Mouse (Mus musculus): ENCODE measurements around the gene Trir.

Gene Trir

DNA sequence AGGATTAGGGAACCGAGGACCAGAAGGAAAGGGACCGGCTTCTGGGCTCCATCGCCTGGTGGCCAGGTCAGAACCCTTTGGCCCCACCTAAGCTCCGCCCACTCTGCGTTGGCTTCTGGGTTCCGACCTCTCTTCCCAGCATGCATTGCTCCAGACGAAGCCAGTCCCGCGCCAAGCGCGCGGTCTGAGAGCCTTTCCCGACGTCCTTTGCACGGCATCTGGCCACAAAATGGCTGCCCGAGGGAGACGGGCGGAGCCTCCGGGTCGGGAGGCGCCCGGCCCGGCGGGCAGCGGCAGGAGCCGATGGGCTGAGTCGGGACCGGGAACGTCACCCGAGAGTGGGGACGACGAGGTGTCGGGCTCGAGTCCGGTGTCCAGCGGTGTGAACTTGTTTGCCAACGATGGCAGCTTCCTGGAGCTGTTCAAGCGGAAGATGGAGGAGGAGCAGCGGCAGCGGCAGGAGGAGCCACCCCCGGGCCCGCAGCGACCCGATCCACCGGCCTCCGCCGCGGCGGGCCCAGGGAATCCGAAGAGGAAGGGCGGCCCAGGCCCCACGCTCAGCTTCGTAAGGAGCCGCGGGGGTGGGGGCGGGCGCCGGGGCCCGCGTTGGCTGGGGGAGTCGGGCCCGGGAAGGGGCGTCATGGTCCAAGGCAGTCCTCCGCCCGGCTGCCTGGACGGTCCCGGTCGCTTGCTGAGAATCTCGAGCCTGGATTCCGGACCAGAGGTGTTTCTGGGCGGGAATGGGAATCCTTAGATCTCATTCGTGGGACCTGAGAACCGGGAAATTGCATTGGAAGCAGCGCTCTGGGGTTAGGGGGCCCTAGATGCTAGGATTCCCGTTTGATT lies at the start of gene Trir:
Gene Trir (plus strand): TSS at position 154 of the 846 bp plus-strand sequence.
- peak; percentile 99 for DNase-seq (ENCODE audit: low read depth, low spot score)

DNA sequence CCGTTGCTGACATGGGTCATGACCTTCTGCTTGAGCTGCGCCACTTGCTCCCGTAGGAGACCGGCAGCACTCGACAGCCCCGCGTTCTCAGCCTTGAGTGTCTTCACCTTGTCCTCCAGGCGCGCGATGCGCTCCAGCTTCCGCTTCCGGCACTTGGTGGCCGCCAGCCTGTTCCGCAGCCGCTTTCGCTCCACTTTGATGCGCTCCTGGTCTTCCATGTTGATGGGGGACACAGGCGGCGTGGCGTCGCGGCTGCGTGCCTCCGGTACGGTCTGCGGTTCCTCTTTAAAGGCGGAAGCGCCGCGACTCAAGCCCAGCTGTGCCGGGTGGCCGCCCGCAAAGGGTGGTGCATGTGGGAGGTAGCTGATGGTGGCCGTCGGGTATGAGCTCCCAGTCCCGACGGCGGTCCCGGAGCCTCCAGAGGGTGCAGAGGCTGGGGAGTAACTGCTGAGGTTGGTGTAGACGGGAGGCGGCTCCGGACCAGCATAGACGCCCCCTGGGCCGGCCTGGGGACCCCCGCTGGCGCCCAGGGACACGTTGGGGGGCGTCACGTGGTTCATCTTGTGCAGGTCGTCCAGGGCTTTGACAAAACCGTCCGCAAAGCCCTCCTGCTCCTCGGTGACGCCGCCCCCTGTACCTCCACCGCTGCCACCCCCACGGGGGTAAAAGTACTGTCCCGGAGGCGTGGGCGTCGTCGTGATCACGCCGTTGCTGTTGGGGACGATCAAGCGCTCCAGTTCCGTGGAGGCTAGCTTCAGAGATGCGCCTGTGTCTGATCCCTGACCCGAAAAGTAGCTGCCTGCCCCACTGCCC lies 49.0 kb upstream of the Trir start:
- DNase-seq (ENCODE audit: low read depth, low spot score), result no peak

DNA sequence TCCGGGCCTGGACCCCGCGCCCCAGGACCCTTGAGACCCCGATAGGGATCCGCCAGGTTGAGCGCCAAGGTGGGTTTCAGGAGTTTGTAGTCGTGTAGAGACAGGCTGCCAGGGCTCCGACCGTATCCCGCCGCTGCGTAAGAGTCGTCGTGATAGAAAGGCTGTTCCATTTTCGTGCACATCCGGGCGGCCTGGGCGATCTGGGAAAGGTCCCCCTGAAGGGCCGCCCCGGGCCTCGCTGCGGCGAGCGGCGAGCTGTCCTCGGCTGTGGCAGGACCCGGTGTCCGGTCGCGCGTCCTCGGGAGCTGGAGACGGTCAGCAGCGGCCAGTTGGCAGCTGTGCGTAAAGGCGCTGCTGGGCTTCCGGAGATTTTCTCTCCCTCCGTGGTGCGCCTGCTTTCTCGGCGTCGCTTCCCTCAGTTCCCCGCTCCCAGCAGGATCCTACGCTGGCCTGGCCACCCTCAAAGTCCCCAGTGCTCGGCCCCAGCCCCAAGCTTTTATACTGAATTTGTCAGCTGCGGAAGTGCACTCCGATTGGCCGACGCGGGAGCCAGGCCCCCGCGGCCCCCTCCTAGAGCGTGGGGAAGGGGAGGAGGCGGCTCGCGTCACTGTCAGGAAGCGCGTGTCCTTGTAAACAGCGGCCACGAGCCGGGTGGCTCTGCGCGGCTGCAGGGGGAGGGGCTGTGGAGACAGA lies 48.2 kb upstream of the Trir start, which contains the start of gene Junb:
Gene Junb (minus strand): TSS at position 471 of the 693 bp plus-strand sequence.
- no peak for DNase-seq (ENCODE audit: low read depth, low spot score)

DNA sequence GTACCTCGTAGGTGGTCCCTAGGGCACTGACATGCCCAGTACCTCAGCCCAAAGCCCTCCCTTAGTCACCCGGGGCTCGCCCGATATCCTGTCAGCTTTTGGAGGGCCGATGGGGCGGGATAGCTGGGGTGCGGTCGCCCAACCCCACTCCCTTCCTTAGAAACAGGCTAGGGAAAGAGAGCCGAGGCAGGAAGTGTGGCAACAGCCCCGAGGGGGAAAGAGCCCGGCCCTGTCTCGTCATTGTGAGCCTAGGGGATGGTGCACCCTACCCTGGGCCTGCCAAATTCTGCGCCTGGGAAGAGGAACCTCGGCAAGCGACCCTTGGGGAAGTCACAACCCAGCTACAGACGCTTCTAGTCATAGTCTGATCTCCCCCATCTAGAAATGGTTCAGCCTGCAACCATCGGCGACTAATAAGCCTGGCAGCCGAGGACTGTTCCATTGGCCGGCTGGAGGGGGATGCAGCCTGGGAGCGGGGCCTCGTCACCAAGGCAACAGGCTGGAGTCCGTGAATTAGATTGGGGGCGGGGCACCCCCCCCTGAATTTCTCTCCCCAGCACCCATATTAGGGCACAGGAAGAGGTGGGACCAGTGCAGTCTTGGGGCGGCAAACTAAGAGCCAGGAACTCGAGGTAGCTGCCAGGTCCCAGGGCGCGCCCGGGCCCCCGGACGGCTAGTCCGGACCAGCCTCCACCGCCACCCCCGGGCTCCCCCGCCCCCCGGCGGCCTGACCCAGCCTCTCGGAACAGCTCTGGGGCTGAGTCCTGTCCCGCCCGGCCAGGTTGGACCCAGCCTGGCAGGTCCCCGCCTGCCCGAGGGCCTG lies 46.8 kb upstream of the Trir start:
- DNase-seq (ENCODE audit: low read depth, low spot score), result no peak

DNA sequence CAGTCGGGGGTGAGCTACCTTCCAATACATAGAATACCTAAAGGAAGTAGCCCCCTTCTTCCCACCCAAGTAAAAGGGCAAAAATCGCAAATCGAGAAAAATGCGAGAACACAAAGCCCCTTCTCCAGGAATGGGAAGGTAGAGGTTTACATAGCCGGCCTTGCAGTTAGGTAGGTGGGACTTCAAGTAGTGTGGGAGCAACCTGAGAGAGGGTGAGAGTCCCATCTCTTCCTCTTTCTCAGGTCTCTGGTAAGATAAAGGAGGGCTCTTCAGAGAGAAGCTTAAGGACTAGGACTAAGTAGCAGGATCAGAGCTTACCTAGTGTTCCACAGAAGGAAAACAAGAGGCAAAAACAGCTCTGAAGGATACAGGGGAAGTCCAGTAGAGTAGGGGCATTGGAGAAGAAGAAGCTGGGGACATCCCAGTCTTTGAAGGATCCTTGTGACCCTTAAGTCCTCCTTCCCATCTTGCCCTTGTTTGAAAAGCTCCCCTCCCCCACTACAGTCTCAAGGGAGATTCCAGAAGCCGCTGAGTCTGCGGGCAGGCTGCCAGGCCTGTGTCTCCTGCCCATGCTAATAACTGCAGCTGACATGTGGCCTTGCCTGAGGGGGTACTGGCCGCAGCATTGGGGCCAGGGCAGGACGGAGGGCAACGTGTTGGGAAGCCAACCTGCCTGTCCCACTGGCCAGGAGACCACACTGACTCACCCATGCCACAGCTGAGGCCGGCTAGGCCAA lies 45.8 kb upstream of the Trir start:
- no peak for DNase-seq (ENCODE audit: low read depth, low spot score)

DNA sequence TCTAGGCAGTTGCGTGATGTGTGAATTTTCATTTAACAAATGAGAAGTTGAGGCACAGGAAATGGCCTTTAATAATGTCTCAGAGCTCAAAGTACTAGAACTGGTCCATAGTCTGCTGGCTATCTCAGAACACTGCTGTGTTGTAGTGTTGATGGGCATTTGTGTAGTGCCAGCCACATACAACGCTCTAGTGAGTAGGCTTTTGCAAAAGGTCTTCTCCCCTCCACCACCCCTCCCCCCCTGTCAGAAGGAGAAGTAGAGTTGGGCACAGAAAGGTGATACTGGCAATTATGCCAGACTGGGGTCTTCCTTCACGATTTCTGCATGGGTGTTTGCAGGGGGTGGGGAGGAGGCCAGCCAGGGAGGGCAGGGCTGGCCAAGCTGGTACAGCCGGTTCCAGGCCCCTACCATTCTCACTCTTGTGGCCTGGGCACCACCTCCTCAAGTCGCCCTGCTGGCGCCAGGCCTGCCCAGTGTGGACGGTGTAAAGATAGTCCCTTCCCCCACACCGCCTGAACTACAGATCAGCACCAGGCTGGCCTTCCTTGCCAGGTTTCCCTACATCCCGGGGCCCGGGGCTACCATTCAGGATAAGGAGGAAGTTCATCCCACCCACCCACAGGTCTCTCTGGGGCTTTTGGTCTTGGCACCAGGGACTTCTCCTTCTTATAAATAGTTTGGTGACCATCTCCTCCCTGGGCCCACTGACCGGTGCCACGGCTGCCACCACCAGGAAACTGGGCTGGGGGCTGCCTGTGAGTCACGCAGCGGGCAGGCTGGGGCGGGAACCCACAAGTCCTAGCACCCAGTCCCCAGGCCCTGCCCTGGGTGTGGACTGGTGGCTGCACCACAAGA lies 44.8 kb upstream of the Trir start:
- DNase-seq (ENCODE audit: low read depth, low spot score), result no peak

DNA sequence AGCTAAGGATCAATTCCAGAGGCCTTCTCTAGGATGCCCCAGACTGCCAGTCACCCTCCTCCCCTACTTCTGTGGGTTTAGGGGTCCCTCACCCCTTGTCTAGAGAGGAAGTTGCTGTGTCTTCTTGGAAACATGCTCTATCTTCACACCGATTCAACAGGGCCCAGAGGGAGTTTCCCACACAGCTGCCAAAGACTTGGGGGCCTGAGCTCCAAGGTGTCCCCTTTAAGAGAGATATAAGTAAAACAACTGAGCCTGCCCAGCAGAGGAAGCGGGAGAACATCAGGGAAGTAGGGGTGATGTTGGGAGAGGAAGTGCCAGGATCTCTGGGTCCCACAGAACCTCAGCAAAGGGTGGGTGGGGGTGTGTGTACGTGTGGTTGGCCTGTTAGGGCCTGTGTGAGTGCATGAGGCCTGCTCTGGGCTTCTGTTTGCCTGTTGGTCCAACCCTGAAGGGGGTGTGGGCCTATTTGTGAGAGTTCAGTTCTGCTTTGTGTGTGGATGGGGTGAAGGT lies 44.1 kb upstream of the Trir start:
- no peak for DNase-seq (ENCODE audit: low read depth, low spot score)

DNA sequence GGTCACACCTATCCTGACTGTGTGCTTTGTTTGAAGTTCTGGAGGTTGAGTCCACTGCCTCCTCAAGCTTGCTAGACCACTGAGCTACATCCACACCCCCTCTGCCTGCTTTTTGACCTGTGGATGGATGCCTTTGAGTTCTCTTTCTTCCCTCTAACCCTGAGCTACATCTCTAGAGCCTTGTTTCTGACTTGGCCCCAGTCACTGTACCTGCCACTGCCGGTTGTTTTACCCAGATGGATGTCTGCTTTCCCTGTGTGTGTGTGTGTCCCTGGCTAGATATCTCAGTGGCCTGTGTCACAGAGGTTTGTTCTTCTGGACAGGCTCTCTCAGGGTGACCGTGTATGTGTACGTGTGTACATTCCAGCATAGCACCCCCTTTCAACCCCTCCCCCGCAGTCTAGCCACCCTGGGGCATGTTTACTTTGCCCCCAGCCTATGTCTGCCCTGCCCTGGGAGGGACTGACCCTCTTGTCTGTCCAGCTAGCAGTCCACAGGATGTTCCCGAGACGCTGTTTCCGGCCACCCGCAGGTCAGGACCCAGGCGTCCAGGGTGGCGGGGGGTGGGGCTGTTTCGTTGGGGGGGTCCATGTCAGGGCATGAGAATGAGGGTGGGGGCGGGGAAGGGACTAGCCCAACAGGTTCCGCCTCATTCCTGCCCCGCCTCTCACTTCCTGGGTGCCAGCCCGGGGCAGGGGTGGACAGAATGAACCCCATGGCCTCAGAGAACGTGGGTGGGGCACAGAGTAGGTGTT lies 42.2 kb upstream of the Trir start:
- DNase-seq (ENCODE audit: low read depth, low spot score), result no peak

DNA sequence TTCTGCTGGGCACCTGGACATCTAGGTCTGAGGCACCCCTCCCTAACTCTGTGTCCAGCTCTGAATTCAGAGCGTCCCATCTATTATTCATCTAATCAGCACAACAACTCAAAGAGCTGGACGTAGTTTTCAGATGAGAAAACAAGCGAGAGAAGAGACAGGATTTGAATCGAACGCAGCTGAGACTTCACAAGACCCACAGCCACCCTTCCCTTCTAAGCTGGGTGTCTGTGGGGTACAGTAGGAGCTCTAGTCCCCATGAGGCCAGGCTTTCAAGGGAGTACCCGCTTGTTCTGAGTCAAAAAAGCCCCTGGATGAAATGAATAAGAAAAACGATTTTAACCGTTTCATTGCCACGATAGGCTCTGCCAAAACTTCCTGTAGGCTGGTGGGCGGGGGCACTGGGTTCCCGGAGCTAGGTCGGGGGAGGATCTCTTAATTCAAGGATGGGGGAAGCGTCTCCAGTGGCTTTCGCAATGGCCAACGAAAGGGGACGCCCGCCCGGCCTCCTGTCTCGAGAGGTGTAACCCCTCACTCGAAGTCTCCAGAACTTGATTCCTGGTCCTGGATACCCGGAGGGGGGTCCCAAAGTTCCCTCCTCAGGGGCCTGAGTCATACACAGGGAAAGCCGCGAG lies 41.5 kb upstream of the Trir start:
- DNase-seq (ENCODE audit: low read depth, low spot score), result no peak

DNA sequence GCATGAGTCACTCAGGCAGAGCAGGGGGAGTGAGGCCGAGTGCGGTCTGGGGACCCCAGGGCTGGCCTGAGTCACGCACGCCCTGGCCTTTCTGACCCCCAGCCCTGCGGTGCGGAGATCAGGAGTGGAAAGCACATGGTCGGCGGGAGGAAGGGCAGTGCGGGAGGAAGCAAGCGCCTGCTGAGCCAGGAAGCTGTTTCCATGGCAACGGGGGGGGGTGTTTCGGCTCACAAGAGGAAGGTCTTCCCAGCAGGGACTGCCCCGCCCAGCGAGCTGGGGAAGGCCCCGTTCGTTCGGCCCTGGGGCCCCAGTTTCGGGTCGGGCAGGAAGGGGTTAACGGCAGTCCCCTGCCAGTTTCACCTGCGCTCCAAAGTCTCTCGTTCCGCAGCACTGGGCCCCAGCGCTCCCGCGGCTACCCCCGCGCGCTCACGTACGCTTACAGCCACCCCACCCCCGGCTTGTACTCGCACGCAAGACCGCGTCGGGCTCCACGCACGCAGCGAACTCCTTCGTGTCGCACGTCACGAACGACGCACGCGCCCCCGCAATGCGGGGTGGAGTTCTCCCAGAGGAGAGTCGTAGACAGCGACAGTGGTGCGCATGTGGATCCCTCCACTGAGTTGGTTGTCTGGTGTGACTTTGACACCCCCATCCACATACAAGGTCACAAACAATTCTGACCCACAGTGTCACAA lies 40.8 kb upstream of the Trir start:
- no peak for DNase-seq (ENCODE audit: low read depth, low spot score)

DNA sequence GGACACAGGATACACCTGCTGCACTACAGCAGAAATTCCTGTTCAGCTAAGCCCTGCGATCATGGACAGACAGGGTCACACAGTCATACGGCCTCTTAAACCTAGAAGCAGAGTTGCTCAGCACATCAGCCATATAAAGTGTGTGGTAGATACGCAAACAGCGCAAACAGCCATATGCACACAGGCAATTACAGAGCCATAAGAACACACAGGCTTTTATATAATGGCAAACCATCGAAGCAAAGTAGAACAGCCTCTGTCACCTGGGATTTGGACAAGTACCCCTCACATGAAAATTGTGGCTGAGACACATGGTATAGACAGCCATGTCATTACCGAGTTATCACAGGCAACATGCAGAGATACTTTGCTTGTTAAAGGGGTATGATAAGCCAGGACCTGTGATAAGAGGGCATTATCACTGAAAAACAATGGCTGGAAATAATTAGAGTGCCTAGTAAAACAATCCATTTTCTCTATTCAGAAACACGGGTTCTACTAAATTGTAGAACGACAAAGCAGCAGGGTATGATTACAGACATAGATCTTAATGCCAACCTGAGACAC lies 40.2 kb upstream of the Trir start:
- DNase-seq (ENCODE audit: low read depth, low spot score), result no peak

DNA sequence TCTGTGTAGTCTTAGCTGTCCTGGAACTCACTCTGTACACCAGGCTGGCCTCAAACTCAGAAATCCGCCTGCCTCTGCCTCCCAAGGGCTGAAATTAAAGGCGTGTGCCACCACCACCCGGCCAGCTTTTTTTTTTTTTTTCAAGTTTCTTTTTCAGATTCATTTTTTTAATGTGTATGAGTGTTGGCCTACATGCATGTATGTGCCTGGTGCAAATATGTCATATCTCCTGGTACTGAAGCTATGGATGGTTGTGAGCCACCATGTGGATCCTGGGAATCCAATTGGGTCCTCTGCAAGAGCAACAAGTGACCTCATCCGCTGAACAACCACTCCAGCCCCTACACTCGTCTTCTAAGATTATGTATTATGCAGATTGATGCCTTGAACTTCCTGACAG lies 39.2 kb upstream of the Trir start:
- DNase-seq (ENCODE audit: low read depth, low spot score), result no peak

DNA sequence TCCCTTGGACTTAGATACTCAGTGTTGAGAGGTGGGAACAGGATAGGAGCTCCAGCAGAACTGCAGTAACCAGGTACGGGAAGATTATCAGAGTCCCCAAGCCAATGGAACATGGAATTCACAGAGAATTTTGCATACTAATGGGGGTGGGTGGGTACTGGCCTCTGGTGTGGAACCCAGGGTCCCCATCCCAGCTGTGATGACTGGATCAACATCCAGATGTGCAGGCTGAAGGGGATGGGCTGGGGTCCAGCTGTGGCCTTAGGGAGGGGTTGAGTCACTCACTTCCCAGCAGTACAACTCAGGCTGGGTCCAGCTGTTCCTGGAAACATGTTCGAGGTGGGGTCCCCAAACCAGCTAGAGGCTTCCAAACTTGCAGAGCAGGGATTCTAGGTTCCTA lies 38.7 kb upstream of the Trir start:
- DNase-seq (ENCODE audit: low read depth, low spot score), result no peak

DNA sequence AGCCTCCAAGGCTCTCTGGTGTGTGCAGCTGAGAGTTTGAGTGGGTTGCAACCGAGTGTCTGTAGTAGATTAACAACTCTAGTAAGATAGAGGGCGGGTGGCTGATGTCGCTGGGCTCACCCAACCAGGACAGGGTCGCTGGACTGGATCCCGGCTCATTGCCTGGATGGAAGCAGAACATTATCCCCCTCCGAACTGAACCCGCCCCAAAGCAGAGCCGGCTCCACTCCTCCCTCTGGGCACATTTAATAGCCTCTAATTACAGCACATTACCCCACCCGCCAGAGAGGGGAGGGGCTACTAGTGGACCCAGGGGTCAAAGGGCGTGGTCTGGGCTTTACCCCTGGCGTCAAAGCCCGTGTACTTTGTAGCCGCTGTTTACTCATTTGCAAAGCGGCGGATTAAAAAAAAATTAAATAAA lies 37.3 kb upstream of the Trir start:
- no peak for DNase-seq (ENCODE audit: low read depth, low spot score)

DNA sequence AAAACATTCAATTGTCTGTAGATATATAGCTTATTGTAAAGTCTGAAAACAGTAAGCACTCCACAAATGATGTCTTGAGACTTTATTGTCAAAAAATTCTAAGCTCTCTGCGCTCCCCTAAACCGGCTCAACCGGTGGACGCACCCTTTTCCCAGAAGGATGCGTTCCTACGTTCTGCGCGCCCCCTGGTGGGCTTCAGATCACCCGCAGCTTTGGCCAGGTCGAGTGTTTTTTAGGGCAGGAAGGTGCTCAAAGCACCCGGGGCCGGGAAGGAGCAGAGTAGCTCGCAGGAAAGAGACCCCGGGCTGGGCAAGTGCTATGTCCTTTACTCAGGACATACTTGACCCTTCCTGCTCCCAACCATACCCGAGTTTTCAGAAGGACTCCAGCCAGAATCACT lies 36.8 kb upstream of the Trir start:
- no peak for DNase-seq (ENCODE audit: low read depth, low spot score)

DNA sequence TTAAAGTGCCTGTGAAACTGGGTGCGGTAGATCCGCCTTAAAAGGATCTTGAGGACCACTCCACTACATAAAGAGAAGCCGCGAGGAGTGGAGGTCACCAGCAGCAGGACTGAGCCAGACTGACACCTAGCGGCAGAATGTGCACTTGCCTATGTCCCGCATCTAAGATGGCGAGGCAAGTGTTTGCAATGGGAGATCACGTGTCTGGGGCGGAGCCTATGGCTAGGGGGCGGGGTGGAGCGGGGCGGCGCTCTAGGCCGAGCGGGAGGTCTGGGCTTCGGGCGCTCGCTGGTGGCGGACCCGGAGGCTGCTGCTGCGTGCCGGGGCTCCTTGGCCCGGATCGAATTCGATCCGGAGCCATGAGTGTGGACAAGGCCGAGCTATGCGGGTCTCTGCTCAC lies 36.3 kb upstream of the Trir start, which contains the start of gene Hook2:
Gene Hook2 (plus strand): TSS at position 255 of the 400 bp plus-strand sequence.
- peak; percentile 99 for DNase-seq (ENCODE audit: low read depth, low spot score)

DNA sequence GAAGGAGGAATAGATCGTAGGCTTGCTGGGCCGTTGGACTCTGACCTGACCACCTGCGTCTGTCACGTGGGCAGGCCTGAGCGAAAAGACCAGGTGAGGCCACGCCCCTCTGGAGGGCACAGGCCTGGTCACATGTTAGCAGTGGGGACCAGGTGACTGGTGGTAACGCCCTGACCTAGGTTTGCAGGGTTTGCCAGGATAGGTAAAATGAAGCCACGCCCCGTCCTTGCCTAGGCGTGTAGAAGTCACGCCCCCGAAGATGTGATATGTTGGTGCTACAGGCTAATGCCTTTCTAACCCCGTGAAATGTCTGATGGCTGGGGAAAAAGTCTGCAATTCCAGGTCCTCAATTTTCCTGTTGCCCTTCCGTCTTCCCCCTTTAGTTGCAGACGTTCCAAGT lies 35.8 kb upstream of the Trir start:
- no peak for DNase-seq (ENCODE audit: low read depth, low spot score)

Measured in WW6 (cell line).